ENCODE assay signal across 12 mouse cellular contexts in genomic region chr17:53650251-53650661, GRCm38 (mm10). TPM values are rescaled to one million over a fixed set of nuclear protein-coding genes. Genes with fewer than 3 reads are reported as not detected.
DNase-seq lines count a peak whose midpoint lies in the region; ATAC-seq lines count a peak whose summit lies in the region.
"Had no signal": no experiment of that assay in that cellular context is flagged by ENCODE, and none has a peak within 500 bp of the region (broad histone marks: within the 10 kb centered on the region; RNA-seq: fewer than 3 reads in every experiment).

No protein-coding gene starts in this region.

- 75% methylated on average over 2 of the region's 2 CpGs for WGBS in kidney, embryonic 14.5 days
- WGBS in forebrain, embryonic 12.5 days: 77% methylated on average over 2 of the region's 2 CpGs

- no peak overlapping the region for H3K27ac ChIP-seq in kidney, embryonic 14.5 days (ENCODE audit: low read depth, low read length)
- no peak overlapping the region for H3K27ac ChIP-seq in forebrain, embryonic 12.5 days

- H3K36me3 ChIP-seq in kidney, embryonic 14.5 days (ENCODE audit: control insufficient read depth, insufficient read depth, low read length): peaks cover 11% of the 10 kb centered on the region; the same call in 1 of the 2 replicates
- H3K36me3 ChIP-seq in forebrain, embryonic 12.5 days (replicated peaks): peaks cover 22% of the 10 kb centered on the region

- H3K9ac ChIP-seq in kidney, embryonic 14.5 days (ENCODE audit: low read depth, low read length): no peak overlapping the region
- H3K9ac ChIP-seq in forebrain, embryonic 12.5 days: no peak overlapping the region

- peak; percentile 14 for DNase-seq in kidney, adult 11 months
- DNase-seq in urinary bladder, postnatal 14 days (ENCODE audit: low spot score): peak; percentile 21
- DNase-seq in urinary bladder, postnatal 4 days (ENCODE audit: low spot score in 2 of 2): no peak
- peak; percentile 18 to 39 for DNase-seq in adrenal gland, postnatal 36 days
- DNase-seq in thymus, postnatal 36 days: no peak
- DNase-seq: cerebellum, adult 18-20 months; layer of hippocampus, adult 9-11 months; spleen, adult 18-20 months; thymus, adult 2 months had no signal

- H3K9me3 ChIP-seq in kidney, embryonic 14.5 days (ENCODE audit: control insufficient read depth, low read length): no peaks in the 10 kb centered on the region
- no peaks in the 10 kb centered on the region for H3K9me3 ChIP-seq in forebrain, embryonic 12.5 days

- no peaks in the 10 kb centered on the region for H3K4me1 ChIP-seq in kidney, embryonic 14.5 days (ENCODE audit: control insufficient read depth, insufficient read depth, low read length)
- no peaks in the 10 kb centered on the region; the same call in 1 of the 2 replicates for H3K4me1 ChIP-seq in forebrain, embryonic 12.5 days

- H3K27me3 ChIP-seq in kidney, embryonic 14.5 days (ENCODE audit: control insufficient read depth, insufficient read depth, low read length): no peaks in the 10 kb centered on the region
- H3K27me3 ChIP-seq in forebrain, embryonic 12.5 days: no peaks in the 10 kb centered on the region

- ATAC-seq in kidney, embryonic 14.5 days (ENCODE audit: low FRiP score, low TSS enrichment): no peak
- ATAC-seq in forebrain, embryonic 12.5 days (ENCODE audit: low FRiP score): no peak
- ATAC-seq: forebrain, embryonic 16.5 days had no signal

- H3K4me3 ChIP-seq in kidney, embryonic 14.5 days (ENCODE audit: low read length): no peak overlapping the region
- no peak overlapping the region for H3K4me3 ChIP-seq in forebrain, embryonic 12.5 days (replicated peaks)

- no peak overlapping the region for H3K4me2 ChIP-seq in kidney, embryonic 14.5 days (replicated peaks; ENCODE audit: low read depth, low read length)
- H3K4me2 ChIP-seq in forebrain, embryonic 12.5 days: no peak overlapping the region

RNA-seq across cellular contexts. Expression of gene Sgo1, which starts 38.9 kb away (rescaled TPM):
- polyA plus RNA-seq in kidney, embryonic 14.5 days (2014; fragmentation: Nextera tagmentation; extraction: Ambion mirVana): 48.4 and 51.1 TPM in 2 replicates
- 1 to 10 TPM; 1.2 to 1.4 TPM for total RNA-seq in adrenal gland, postnatal 36 days (2021)
- polyA plus RNA-seq in forebrain, embryonic 12.5 days (2016; fragmentation: Nextera tagmentation; extraction: Ambion mirVana): 53.0 and 56.3 TPM in 2 replicates

Comparison
In these comparisons a context has a peak if more than half of its experiments do, and no peak if none do; other contexts are left out.
1. DNase-seq: peak in kidney, adult 11 months (single experiment), urinary bladder, postnatal 14 days (single experiment) and adrenal gland, postnatal 36 days (2 of 2); none in urinary bladder, postnatal 4 days (0 of 2) and thymus, postnatal 36 days (0 of 2).